Mouse (Mus musculus): ENCODE measurements around the gene Daam1.

The Daam1 gene

DNA sequence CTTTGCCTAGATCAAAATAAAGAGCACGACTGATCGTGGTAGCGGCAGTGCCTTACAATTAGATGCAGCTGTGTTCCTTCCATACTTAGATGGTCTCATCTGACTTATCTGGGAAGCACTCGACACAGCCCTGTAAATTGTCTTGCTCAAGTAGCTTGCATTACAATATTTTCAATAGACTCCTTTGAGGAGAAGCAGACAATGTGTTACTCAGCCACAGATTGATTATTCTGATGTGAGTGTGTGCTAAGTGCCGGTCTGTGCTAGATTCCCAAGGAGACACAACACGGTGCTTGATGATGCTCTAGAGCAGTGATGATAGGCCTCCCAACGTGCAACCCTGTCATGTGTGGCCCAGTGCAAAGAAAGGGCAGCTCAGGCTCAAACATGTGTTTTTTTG, 70.3 kb downstream of the Daam1 start:
- no peak for DNase-seq

DNA sequence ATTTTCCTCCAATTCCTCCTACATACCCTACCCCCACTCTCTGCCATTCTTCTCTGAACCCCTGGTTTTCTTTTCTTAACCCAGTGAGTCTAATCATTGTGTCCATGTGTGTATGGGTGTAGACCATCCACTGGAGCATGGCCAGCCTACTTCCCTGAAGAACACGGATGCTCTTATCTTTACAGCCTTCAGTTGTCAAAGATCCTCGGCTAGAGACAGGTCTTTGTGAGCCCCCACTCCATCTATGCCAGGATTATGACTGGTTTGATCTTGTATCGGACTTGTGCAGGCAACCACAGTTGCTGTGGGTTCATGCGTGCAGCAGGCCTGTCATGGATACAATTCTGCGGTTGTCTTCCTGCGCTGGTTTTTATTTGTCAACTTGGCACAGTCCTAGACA, 71.0 kb downstream of the Daam1 start:
- DNase-seq: no peak

DNA sequence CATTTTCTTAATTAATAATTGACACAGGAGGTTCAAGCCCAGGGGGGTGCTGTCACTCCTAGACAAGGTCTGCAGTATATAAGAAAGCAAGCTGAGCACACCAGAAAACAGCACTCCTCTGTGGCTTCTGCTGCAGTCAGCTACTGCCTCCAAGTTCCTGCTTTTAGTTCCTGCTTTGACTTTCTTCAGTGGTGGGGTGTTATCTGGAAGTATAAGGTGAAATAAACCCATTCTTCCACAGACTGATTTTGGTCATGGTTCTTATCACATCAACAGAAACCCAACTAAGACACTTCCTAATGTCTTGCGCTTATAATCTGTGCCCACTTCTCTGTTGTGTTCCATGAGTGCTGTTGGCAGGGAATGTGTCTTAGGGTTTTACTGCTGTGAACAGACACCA, 71.4 kb downstream of the Daam1 start:
- DNase-seq: no peak

DNA sequence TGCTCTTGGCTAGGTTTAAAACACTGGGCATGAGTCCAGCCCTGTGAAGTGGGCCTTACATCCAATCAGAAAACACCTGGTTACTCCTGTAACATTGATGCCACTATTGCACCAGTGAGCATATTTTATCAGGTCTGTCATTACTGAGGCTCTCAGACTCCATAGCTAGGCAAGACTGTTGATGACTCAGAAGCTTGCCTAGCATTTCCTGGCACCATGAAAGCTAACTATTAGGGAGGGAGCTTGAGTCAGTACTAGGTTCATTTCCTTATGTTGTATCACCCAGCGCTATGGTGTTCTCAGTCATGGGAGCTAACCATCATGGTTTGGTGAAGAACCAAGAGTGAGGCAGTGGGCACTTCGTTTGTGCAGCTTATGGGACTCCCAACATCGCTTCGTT, 72.3 kb downstream of the Daam1 start:
- DNase-seq: no peak

DNA sequence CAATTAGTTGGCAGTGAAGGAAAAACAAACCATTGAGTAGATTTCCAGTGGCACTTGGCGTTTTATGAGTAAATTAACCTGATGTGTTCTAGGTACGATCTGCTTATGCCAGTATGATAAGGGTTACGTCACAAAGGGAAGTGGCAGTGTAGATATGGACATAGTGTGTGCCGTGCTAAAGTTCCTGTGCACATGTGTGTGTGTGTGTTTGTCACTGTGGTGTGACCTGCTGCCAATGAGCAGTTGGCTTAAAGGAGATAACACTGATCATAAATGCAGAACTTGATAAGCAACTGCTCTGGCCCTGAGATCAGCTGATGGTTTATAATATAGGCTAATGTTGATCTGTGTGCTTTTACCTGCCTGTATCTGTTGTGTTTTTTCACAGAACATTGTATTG, 73.4 kb downstream of the Daam1 start:
- DNase-seq: no peak

DNA sequence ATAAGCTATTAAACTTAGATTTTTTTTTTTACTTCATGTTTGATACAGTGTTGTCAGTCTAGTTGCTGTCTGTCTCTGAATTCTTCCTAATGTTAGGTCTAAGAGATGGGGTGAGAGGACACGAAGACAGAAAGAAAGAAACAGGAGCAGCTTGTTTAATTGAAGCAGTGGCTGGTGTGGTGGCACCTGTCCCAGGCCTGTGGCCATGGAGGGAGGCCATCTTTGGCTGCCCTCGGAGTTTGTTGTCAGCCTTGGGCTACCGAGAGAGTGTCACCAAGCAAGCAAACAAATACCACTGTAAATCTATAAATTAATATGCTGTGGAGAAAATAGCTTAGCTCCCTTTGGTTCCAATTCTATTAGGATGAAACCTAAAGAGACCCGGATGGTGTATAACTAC, 74.0 kb downstream of the Daam1 start:
- no peak for DNase-seq

DNA sequence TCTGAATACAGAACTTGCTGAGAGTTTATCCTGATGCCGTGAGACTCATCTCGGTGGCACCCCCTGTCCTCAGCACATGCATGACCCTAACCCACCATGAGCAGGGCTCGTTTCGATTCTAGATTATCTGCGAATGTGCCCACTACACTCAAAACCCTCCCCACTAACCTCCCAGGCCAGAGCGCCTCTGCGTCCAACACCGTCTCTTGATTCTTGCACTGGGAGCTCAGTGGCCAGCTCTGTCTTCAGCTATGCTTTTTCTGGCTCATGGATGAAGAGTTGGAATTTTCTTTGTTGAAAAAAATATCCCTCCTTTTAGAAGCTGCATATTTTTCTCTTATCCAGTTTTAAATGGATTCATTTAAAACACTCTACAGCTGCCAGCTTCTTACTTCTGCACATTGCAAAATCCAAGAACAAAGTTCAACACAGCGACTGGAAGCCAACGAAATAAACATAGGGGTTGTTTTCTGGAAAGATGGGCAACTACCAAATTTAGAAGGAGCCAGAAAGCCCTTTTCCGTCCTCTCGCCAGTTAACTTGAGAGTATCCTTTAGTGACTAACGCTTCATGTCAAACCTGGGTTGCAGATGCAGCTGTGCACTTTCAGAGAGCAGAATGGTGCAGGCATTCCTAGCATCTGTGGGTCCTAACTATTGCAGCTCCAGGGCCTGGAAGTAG, 74.9 kb downstream of the Daam1 start:
- DNase-seq: no peak

DNA sequence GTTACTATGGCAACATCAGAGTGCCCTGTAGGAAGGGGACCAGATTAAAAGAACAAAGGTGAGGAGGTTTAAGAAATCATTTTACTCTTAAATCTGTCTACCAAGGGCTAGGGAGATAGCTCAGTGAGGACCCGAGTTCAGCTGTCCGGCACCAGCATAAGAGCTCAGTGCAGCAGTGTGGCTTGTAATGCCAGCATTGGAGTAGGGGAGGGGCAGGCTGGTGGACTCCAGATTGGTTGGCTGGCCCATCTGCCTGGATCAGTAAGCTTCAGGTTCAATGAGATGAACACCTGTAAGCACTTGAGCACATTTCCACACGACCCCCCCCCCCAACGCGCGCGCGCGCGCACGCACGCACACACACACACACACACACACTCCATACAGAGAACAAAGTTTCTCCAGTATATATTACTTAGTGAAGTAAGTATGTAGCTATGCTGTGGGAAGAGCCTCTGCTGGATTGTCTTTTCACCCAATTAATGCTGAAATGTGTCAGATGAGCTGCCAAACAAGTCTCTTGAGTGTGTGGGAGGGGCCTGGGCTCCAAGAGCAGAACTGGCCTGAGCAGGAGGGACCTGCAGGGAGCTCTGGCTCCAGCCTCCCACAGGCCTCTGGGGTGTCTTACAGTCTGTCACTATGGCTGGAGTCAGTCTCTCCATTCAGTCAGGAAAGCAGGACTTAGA, 75.8 kb downstream of the Daam1 start:
- no peak for DNase-seq

DNA sequence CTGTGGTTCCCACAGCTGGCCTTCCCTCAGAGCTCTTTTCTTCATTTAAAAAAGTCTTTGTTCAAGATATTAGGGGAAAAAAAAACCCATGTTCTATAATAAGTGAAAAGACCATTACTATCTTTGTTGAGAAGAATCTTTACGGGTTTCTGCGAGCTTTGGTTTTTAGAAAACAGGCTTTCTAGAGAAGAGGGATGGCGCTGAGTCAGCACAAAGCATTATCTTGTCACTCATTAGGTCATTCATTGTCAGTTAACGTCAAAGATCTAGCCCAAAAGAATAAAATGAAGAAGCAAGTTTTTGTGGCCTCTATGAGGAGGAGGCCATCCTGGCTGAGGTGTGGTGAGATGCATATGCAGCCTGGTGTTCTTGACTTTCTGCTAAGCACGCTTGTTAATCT, 78.1 kb downstream of the Daam1 start:
- no peak for DNase-seq

DNA sequence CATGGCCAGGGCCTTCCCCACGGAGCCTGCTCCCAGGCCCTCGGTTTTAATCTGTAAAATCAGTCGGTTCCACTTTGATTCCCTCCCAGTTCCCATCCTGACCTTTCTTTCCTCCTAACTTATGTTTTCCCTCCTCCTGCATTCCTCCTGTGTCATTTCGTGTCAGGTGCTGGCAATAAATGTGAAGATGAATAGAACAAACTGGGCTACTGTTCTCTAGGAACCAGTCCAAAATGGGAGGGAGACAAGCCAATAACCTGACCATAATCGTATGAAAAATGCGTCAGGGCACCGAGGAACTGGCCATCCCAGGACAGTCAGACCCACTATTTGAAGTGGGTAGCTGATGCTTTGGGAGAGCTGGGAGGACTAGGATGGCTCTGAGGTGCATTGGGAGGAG, 79.4 kb downstream of the Daam1 start:
- no peak for DNase-seq

DNA sequence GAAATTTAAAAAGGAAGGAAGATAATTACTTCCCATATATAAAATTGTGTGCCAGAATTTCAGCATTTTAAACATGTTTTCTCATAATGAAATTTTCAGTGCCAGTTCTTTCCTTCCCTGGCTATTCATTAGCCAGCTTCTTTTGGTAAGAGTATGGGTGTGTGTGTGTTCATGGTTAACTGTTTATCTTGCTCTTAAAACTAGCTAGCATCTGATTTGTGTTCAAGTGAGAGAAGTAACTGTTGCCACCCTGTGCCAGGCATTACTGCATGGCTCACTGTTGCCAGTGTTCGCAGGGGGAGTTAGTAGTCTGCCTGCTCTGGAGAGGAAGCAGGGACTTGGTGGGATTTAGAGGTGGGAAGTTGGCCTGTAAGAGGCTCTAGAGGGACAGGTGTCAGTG, 81.4 kb downstream of the Daam1 start:
- no peak for DNase-seq

DNA sequence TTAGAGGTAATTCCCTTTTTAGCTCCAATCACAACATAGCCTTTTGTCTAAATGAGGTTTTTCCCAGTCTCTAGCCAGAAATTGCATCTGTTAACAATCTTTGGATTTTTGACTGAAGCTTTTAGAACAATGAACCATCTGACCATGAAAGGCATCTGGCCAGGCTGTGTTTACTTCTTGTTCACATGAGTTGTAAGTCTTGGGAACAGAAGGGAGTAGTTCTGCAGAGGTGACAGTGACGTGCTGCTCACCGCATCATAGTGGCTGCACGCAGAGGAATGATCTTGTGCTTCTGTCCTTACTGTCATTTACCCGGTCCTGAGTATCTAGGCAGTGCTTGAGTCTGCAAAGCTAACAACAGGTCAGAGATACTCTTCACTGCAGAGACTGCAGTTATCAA, 88.3 kb downstream of the Daam1 start:
- DNase-seq: no peak

DNA sequence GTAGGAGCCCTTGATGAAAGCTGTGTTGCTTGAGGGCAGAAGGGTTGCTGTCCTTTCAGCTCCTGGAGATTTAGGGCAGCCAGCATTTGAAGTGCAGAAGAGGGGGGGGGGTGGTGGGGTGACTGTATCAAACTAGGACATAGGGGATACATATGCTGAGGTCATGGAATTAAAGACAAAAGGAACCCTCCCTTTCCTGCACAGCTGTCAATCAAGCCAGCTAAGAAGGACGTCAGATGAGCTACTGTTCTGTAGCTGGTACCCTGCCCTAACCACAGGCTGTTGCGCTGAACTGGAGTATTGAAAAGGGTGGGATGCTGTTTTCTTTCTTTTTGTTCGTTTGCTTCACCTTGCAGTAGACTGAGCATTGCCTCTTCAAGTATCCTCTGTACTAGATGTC, 89.1 kb downstream of the Daam1 start:
- DNase-seq: no peak

DNA sequence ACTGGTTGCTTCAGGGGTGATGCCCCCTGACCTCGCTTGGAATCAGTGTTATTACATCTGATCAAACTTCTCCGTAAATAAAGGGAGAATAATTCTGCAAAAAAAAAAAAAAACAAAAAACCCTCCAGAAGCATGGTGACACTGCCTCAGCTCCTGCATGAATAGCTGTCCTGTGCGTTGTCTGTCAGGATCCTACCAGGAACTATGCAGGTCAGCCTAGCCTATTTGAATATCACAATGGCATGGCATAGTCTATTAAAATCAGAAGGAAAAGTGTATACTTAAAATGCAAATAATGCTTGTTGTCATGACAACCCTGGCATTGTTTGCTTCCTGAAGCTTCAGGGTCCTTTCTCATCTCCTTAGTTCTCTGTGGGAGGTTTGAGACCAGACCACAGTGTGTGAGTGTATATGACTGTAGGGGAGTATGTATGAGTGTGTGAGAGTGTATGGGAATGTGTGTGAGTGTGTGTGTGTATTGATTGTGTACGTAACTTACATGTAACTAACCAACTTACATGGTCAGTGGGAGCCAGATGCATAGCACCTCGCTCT, 92.0 kb downstream of the Daam1 start:
- no peak for DNase-seq

DNA sequence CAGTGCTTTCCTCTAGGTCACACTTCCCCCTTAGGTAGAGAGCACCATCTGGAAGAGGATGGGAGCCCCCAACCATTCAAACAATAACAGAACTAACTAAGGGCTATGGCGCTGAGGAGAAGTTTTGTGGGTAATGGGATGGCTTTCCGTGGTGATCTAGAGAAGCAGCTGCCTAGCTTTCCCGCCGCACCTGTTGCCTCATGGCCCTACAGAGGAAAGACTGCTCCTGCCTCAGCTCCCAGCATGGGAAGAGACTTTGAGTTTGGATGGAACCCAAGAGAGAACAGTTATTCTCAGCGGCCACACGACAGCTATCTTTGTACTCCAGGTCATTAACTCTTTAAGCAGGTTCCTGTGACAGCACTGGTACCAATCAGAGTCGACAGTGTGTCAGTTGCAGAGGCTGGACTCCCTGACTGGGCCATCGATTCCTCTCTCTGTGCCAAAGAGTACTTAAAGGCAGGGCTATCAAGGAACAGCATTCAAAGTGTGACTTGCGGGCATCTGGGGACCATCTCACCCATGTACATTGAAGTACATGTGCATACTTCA, 94.2 kb downstream of the Daam1 start:
- no peak for DNase-seq

DNA sequence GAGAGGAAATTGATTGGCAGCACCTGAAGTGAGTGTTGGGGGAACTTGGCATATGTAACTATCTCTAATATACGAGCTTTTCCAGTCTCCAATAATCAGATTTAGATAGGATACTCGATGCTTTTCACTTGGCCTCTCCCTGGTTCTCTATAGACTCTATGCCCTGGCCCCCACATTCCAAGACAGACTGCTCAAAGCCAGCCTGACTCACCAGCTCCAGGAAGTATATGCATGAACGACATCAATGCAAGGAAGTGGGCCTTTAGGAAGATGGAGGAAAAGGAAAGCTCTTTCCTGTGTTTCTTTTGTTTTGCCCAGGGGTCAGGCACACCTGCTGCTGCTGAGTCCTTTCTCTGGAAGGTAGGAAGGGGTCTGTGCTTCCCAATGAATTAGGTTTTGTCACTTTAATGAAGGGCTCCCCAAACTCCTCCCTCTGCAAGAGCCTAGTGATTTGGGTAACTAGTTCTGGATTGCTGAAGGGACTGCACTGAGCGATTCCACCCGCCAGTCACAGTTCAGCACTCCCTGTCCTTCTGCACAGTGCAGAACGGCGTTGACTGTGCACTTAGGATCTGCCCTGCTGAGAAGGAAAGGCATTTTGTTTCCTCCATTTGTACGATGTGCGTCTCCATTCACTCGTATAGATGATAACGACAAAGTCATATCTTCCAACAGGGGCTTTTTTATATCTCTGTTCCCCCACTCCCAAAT, 95.3 kb downstream of the Daam1 start:
- DNase-seq: no peak

DNA sequence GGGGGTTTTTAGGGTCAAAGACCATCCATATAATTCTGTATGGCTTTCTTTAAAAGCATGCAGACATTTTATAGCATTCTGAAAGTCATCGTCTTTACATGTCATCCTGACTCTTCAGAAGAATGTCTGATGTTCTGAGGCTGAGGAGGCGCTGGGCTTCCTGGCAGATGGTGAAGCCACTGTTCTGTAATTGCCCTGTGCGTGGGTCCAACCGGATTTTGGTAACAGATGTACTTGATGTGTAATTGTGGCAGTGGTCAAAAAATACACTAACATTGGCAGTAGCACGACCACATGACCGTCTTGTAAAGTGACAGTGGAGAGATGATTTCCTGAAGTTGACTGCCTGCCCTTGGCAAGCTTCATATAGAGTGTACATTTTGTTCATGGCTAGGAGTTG, 97.2 kb downstream of the Daam1 start:
- peak; percentile 52 for DNase-seq

DNA sequence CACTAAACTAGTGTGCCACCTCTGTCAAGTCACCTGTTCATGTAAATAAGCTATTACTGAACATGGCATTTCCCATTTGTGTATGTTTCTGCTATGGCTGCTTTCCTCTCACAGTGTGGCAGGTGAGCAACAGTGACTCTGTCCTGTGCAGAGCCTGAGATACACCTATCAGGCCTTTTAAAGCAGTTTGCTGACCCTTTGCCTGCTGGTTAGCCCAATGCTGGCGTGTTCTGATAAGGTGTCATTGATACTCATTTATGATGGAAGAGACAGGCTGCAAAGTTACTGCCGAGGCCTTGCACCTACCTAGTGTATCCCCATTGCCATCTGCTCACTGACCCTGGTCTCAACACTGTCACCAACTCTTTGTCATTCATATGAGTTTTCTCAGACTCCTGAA, 99.0 kb downstream of the Daam1 start:
- no peak for DNase-seq

DNA sequence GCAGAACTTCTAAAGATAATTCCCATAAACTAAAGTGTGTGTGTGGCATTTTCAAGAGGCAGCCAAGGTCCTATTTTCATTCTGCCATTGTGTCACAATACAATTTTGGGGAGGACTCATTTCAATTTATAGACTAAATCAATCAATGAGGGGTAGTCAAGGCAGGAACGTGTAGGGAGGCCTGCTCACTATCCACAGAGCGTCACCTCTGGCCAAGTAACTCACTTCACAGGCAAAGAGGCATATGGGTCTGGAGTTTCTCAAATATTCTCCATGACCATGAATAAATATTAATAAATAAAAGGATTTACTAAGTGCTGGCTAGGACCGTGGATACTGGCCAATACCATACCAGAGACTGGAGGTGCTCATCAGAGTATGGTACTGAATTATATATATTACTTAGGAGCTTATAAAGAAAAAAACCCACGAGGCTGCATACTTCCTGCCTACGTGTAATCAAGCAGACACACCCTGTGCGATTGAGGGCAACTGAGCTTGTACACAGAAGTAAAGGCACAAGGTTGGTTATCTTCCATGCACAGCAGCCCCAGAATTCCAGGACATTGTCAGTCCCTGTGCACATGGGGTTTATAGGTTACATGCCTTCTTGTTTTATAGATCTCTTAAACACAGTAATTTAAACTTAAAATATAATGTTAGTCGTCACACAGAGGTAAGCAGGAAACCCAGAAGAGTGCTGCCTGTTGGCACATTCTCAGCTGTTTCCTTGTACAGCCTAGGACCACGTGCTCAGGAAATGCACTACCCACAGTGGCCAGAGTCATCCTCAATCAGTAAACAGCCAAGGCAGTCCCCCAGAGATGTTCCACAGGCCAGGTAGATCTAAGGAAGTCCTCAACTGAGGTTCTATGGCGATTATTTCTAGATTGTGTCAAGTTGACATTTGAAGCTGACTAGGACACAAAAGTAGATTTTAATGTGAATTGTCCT, 101.8 kb downstream of the Daam1 start:
- no peak for DNase-seq

DNA sequence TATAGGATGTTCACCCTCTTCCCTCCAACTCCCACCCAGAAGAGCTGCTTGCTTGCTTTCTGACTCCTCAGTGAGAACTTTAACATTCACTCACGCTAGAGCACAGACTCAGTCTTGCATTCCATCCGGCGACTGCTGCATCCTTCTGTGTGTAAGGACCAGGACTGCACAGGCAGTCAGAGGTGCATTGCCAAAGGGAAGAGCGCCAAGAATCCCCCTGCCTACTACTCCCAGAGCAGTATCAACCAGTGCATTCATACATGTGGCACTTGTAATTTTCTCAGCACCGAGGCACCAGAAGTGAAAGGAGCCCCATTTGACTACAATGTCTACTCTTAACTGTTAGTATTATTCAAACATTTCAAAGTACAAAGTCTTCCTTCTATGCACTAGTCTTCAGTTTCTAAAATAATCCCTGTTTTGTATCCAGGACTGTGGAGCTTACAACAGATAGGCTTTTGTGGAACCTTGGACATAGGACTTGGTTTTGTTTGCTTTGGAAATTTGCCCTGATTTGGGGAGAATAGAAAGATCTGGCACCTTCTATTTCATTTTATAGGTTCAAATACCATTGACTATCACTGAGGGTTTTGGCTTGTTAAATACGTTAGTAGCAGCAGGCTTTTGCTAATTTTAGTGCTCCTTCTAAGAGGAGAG, 103.2 kb downstream of the Daam1 start:
- no peak for DNase-seq

DNA sequence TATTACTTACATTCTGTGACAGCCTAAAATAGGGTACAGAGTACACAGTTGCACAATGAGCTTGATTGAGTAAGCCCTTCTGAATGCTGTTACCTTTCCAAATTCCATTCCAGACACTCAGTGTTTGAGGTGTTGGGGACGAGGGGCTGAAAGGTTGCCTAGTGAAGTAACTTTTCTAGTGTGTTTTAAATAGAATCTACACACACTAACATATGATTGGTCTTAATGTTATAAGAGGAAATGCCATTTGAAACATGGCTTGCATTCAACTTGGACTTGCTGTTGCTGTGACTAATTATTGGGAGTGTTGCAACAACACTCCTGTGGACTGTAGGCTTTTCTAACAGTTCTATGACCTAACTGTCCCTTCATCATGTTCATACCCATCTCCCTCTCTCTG, 105.8 kb downstream of the Daam1 start:
- DNase-seq: no peak

DNA sequence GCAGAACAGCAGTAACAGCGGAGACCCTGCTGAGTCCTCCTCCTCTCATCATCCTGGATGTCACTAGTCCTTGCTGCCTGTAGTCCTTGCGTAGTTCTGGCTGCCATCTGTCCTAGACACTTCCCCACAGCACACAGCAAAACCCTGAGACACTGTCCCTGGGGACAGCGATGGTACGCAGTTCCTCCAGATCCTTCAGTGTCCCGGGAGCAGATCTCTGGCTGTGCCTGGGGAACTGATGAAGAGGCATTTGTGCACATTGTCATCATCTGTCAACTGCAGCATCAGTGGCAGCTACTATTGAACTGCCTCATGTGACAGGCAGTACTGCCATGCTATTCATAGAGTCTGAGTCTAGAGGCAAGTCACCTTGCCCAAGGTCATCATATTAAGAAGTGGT, 107.6 kb downstream of the Daam1 start:
- DNase-seq: no peak
